Mouse (Mus musculus): ENCODE measurements around the gene Cspg4. TPM values are rescaled to one million over a fixed set of nuclear protein-coding genes. Genes with fewer than 3 reads are reported as not detected.
A peak's percentile ranks its signal among the peaks of the same experiment; 100 is the strongest.

Cspg4 gene
- total and polyA plus RNA-seq, 2 experiments from 2014 or later: 7.5 to 24.7 TPM

- Histone ChIP-seq H3K36me3 (ENCODE audit: insufficient read depth) (no peaks in the 10 kb centered on the region), H3K4me3 (ENCODE audit: low read depth, low read length) (no peak overlapping the region), H3K9ac (no peak overlapping the region), H3K4me2 (ENCODE audit: low read depth) (no peak overlapping the region), H3K27ac (ENCODE audit: low read depth, low read length) (no peak overlapping the region), H3K9me3 (ENCODE audit: low read length) (no peaks in the 10 kb centered on the region), H3K4me1 (ENCODE audit: insufficient read depth) (no peaks in the 10 kb centered on the region), H3K27me3 (ENCODE audit: insufficient read depth, low read length) (no peaks in the 10 kb centered on the region)
- peak; percentile 91 for TF ChIP-seq CTCF (IDR thresholded peaks at IDR 0.05; ENCODE audit: low read depth)
- WGBS: 15% methylated on average over 3 of the region's 3 CpGs
- ATAC-seq (peak; percentile 79), DNase-seq (peak; percentile 88)
Measured at GRCm38 (mm10) chr9:56847523-56847922, 17.3 kb upstream of the Cspg4 start.

GRCm38 (mm10) chr9:56850128-56850904, 14.5 kb upstream of the Cspg4 start:
- H3K9me3 ChIP-seq (ENCODE audit: low read length): no peaks in the 10 kb centered on the region
- H3K4me1 ChIP-seq (ENCODE audit: insufficient read depth): no peaks in the 10 kb centered on the region
- no peak for DNase-seq
- WGBS: 70% methylated on average over 14 of the region's 14 CpGs
- H3K9ac ChIP-seq: no peak overlapping the region
- H3K27me3 ChIP-seq (ENCODE audit: insufficient read depth, low read length): no peaks in the 10 kb centered on the region
- H3K36me3 ChIP-seq (ENCODE audit: insufficient read depth): no peaks in the 10 kb centered on the region
- H3K4me3 ChIP-seq (ENCODE audit: low read depth, low read length): no peak overlapping the region
- ATAC-seq: no peak
- no peak overlapping the region for H3K27ac ChIP-seq (ENCODE audit: low read depth, low read length)
- TF ChIP-seq CTCF (IDR thresholded peaks at IDR 0.05; ENCODE audit: low read depth): no peak
- no peak overlapping the region for H3K4me2 ChIP-seq (ENCODE audit: low read depth)

- Histone ChIP-seq H3K9ac (no peak overlapping the region), H3K27ac (ENCODE audit: low read depth, low read length) (no peak overlapping the region), H3K4me2 (ENCODE audit: low read depth) (no peak overlapping the region), H3K4me1 (ENCODE audit: insufficient read depth) (no peaks in the 10 kb centered on the region), H3K36me3 (ENCODE audit: insufficient read depth) (no peaks in the 10 kb centered on the region), H3K4me3 (ENCODE audit: low read depth, low read length) (no peak overlapping the region), H3K9me3 (ENCODE audit: low read length) (no peaks in the 10 kb centered on the region), H3K27me3 (ENCODE audit: insufficient read depth, low read length) (no peaks in the 10 kb centered on the region)
- DNase-seq (no peak), ATAC-seq (no peak)
- 89% methylated on average over 4 of the region's 4 CpGs for WGBS
- TF ChIP-seq CTCF (IDR thresholded peaks at IDR 0.05; ENCODE audit: low read depth): no peak
Measured at GRCm38 (mm10) chr9:56850905-56851252, 14.0 kb upstream of the Cspg4 start.

GRCm38 (mm10) chr9:56851778-56852177, 13.1 kb upstream of the Cspg4 start:
- Histone ChIP-seq H3K9me3 (ENCODE audit: low read length) (no peaks in the 10 kb centered on the region), H3K4me1 (ENCODE audit: insufficient read depth) (no peaks in the 10 kb centered on the region), H3K27me3 (ENCODE audit: insufficient read depth, low read length) (no peaks in the 10 kb centered on the region), H3K4me2 (ENCODE audit: low read depth) (no peak overlapping the region), H3K4me3 (ENCODE audit: low read depth, low read length) (no peak overlapping the region), H3K27ac (ENCODE audit: low read depth, low read length) (no peak overlapping the region), H3K36me3 (ENCODE audit: insufficient read depth) (no peaks in the 10 kb centered on the region), H3K9ac (no peak overlapping the region)
- DNase-seq (no peak), ATAC-seq (peak; percentile 53)
- 29% methylated on average over 11 of the region's 11 CpGs for WGBS
- no peak for TF ChIP-seq CTCF (IDR thresholded peaks at IDR 0.05; ENCODE audit: low read depth)

GRCm38 (mm10) chr9:56857463-56857862, 7.4 kb upstream of the Cspg4 start:
- H3K27me3 ChIP-seq (ENCODE audit: insufficient read depth, low read length): no peaks in the 10 kb centered on the region
- no peak for TF ChIP-seq CTCF (IDR thresholded peaks at IDR 0.05; ENCODE audit: low read depth)

GRCm38 (mm10) chr9:56860035-56860434, 4.8 kb upstream of the Cspg4 start:
- no peak for TF ChIP-seq CTCF (IDR thresholded peaks at IDR 0.05; ENCODE audit: low read depth)
- Histone ChIP-seq H3K4me3 (ENCODE audit: low read depth, low read length) (no peak overlapping the region), H3K9ac (no peak overlapping the region), H3K27ac (ENCODE audit: low read depth, low read length) (no peak overlapping the region), H3K27me3 (ENCODE audit: insufficient read depth, low read length) (no peaks in the 10 kb centered on the region), H3K4me2 (ENCODE audit: low read depth) (no peak overlapping the region), H3K36me3 (ENCODE audit: insufficient read depth) (no peaks in the 10 kb centered on the region), H3K4me1 (ENCODE audit: insufficient read depth) (no peaks in the 10 kb centered on the region), H3K9me3 (ENCODE audit: low read length) (no peaks in the 10 kb centered on the region)
- WGBS: 83% methylated on average over 3 of the region's 3 CpGs
- ATAC-seq: no peak
- no peak for DNase-seq

More at GRCm38 (mm10) chr9:56857463-56857862, 7.4 kb upstream of the Cspg4 start:
- ATAC-seq (no peak), DNase-seq (no peak)
- Histone ChIP-seq H3K9ac (no peak overlapping the region), H3K4me2 (ENCODE audit: low read depth) (no peak overlapping the region), H3K9me3 (ENCODE audit: low read length) (no peaks in the 10 kb centered on the region), H3K27ac (ENCODE audit: low read depth, low read length) (no peak overlapping the region), H3K4me1 (ENCODE audit: insufficient read depth) (no peaks in the 10 kb centered on the region), H3K4me3 (ENCODE audit: low read depth, low read length) (no peak overlapping the region), H3K36me3 (ENCODE audit: insufficient read depth) (no peaks in the 10 kb centered on the region)
- 70% methylated on average over 3 of the region's 3 CpGs for WGBS

GRCm38 (mm10) chr9:56860486-56861269, 4.2 kb upstream of the Cspg4 start:
- TF ChIP-seq CTCF (IDR thresholded peaks at IDR 0.05; ENCODE audit: low read depth): no peak
- H3K4me3 ChIP-seq (ENCODE audit: low read depth, low read length): no peak overlapping the region
- H3K4me1 ChIP-seq (ENCODE audit: insufficient read depth): no peaks in the 10 kb centered on the region
- H3K9ac ChIP-seq: no peak overlapping the region
- 68% methylated on average over 15 of the region's 15 CpGs for WGBS
- no peaks in the 10 kb centered on the region for H3K27me3 ChIP-seq (ENCODE audit: insufficient read depth, low read length)
- no peaks in the 10 kb centered on the region for H3K9me3 ChIP-seq (ENCODE audit: low read length)
- H3K27ac ChIP-seq (ENCODE audit: low read depth, low read length): no peak overlapping the region
- ATAC-seq (no peak), DNase-seq (no peak)
- no peak overlapping the region for H3K4me2 ChIP-seq (ENCODE audit: low read depth)
- H3K36me3 ChIP-seq (ENCODE audit: insufficient read depth): no peaks in the 10 kb centered on the region

All from forebrain, postnatal 0 days (tissue).